Mouse (Mus musculus): ENCODE measurements around the gene Myom3. TPM values are rescaled to one million over a fixed set of nuclear protein-coding genes. Genes with fewer than 3 reads are reported as not detected.

Myom3 gene
- polyA plus RNA-seq, 1 experiment from 2014 or later: 0.59 TPM

- TF ChIP-seq CTCF (IDR thresholded peaks at IDR 0.05; ENCODE audit: low read depth): no peak
- TF ChIP-seq EP300 (optimal IDR thresholded peaks at IDR 0.05): no peak
- Histone ChIP-seq H3K36me3 (ENCODE audit: control insufficient read depth, insufficient read depth, low read length) (no peaks in the 10 kb centered on the region), H3K9me3 (ENCODE audit: control insufficient read depth, low read length) (no peaks in the 10 kb centered on the region), H3K27me3 (ENCODE audit: control insufficient read depth, insufficient read depth, low read length) (no peaks in the 10 kb centered on the region), H3K4me3 (ENCODE audit: low read depth, low read length) (no peak overlapping the region), H3K27ac (replicated peaks) (no peak overlapping the region), H3K4me1 (replicated peaks; ENCODE audit: control insufficient read depth, insufficient read depth) (no peaks in the 10 kb centered on the region), H3K4me2 (replicated peaks; ENCODE audit: low read depth) (no peak overlapping the region), H3K9ac (ENCODE audit: low read length) (no peak overlapping the region)
- no peak for ATAC-seq (ENCODE audit: low FRiP score, low TSS enrichment)
- DNase-seq (ENCODE audit: low spot score): no peak
- WGBS: 56% methylated on average over 7 of the region's 7 CpGs
Measured at GRCm38 (mm10) chr4:135752106-135752778, 7.3 kb upstream of the Myom3 start.

- no peak overlapping the region for H3K27ac ChIP-seq (replicated peaks)
- no peaks in the 10 kb centered on the region for H3K27me3 ChIP-seq (ENCODE audit: control insufficient read depth, insufficient read depth, low read length)
- H3K4me2 ChIP-seq (replicated peaks; ENCODE audit: low read depth): no peak overlapping the region
- H3K9ac ChIP-seq (ENCODE audit: low read length): no peak overlapping the region
- ATAC-seq (ENCODE audit: low FRiP score, low TSS enrichment) (peak; percentile 18; the same call in 1 of the 2 replicates), DNase-seq (ENCODE audit: low spot score) (no peak)
- no peaks in the 10 kb centered on the region for H3K4me1 ChIP-seq (replicated peaks; ENCODE audit: control insufficient read depth, insufficient read depth)
- no peaks in the 10 kb centered on the region for H3K9me3 ChIP-seq (ENCODE audit: control insufficient read depth, low read length)
- TF ChIP-seq CTCF (IDR thresholded peaks at IDR 0.05; ENCODE audit: low read depth): no peak
- TF ChIP-seq EP300 (optimal IDR thresholded peaks at IDR 0.05): no peak
- WGBS: 68% methylated on average over 8 of the region's 8 CpGs
- no peaks in the 10 kb centered on the region for H3K36me3 ChIP-seq (ENCODE audit: control insufficient read depth, insufficient read depth, low read length)
- no peak overlapping the region for H3K4me3 ChIP-seq (ENCODE audit: low read depth, low read length)
Measured at GRCm38 (mm10) chr4:135752779-135753164, 6.7 kb upstream of the Myom3 start.

GRCm38 (mm10) chr4:135758331-135758730 lies 1.2 kb upstream of the Myom3 start:
- Histone ChIP-seq H3K27me3 (ENCODE audit: control insufficient read depth, insufficient read depth, low read length) (no peaks in the 10 kb centered on the region), H3K4me2 (replicated peaks; ENCODE audit: low read depth) (no peak overlapping the region), H3K4me1 (replicated peaks; ENCODE audit: control insufficient read depth, insufficient read depth) (no peaks in the 10 kb centered on the region), H3K4me3 (ENCODE audit: low read depth, low read length) (no peak overlapping the region), H3K9me3 (ENCODE audit: control insufficient read depth, low read length) (no peaks in the 10 kb centered on the region), H3K27ac (replicated peaks) (no peak overlapping the region), H3K9ac (ENCODE audit: low read length) (no peak overlapping the region), H3K36me3 (ENCODE audit: control insufficient read depth, insufficient read depth, low read length) (no peaks in the 10 kb centered on the region)
- WGBS: 31% methylated on average over 4 of the region's 4 CpGs
- peak; percentile 48 for DNase-seq (ENCODE audit: low spot score)
- TF ChIP-seq EP300 (optimal IDR thresholded peaks at IDR 0.05): no peak
- TF ChIP-seq CTCF (IDR thresholded peaks at IDR 0.05; ENCODE audit: low read depth): peak; percentile 71
- ATAC-seq (ENCODE audit: low FRiP score, low TSS enrichment): no peak

GRCm38 (mm10) chr4:135758825-135759224 lies 690 bp upstream of the Myom3 start:
- ATAC-seq (ENCODE audit: low FRiP score, low TSS enrichment) (no peak), DNase-seq (ENCODE audit: low spot score) (no peak)
- TF ChIP-seq EP300 (optimal IDR thresholded peaks at IDR 0.05): no peak
- H3K36me3 ChIP-seq (ENCODE audit: control insufficient read depth, insufficient read depth, low read length): no peaks in the 10 kb centered on the region
- no peak overlapping the region for H3K27ac ChIP-seq (replicated peaks)
- no peak overlapping the region for H3K9ac ChIP-seq (ENCODE audit: low read length)
- H3K9me3 ChIP-seq (ENCODE audit: control insufficient read depth, low read length): no peaks in the 10 kb centered on the region
- H3K4me1 ChIP-seq (replicated peaks; ENCODE audit: control insufficient read depth, insufficient read depth): no peaks in the 10 kb centered on the region
- no peaks in the 10 kb centered on the region for H3K27me3 ChIP-seq (ENCODE audit: control insufficient read depth, insufficient read depth, low read length)
- 53% methylated on average over 6 of the region's 6 CpGs for whole genome bisulfite sequencing
- no peak overlapping the region for H3K4me2 ChIP-seq (replicated peaks; ENCODE audit: low read depth)
- no peak overlapping the region for H3K4me3 ChIP-seq (ENCODE audit: low read depth, low read length)

- DNase-seq (ENCODE audit: low spot score) (no peak), ATAC-seq (ENCODE audit: low FRiP score, low TSS enrichment) (no peak)
- no peak overlapping the region for H3K27ac ChIP-seq (replicated peaks)
- H3K27me3 ChIP-seq (ENCODE audit: control insufficient read depth, insufficient read depth, low read length): no peaks in the 10 kb centered on the region
- H3K4me1 ChIP-seq (replicated peaks; ENCODE audit: control insufficient read depth, insufficient read depth): no peaks in the 10 kb centered on the region
- TF ChIP-seq CTCF (IDR thresholded peaks at IDR 0.05; ENCODE audit: low read depth) (no peak), EP300 (optimal IDR thresholded peaks at IDR 0.05) (no peak)
- WGBS: 77% methylated on average over 8 of the region's 8 CpGs
- H3K4me3 ChIP-seq (ENCODE audit: low read depth, low read length): no peak overlapping the region
- no peak overlapping the region for H3K4me2 ChIP-seq (replicated peaks; ENCODE audit: low read depth)
- H3K9ac ChIP-seq (ENCODE audit: low read length): no peak overlapping the region
- H3K9me3 ChIP-seq (ENCODE audit: control insufficient read depth, low read length): no peaks in the 10 kb centered on the region
- H3K36me3 ChIP-seq (ENCODE audit: control insufficient read depth, insufficient read depth, low read length): no peaks in the 10 kb centered on the region
Measured at GRCm38 (mm10) chr4:135761048-135761447, 1.5 kb downstream of the Myom3 start.

GRCm38 (mm10) chr4:135761569-135761968 lies 2.1 kb downstream of the Myom3 start:
- Histone ChIP-seq H3K4me1 (replicated peaks; ENCODE audit: control insufficient read depth, insufficient read depth) (no peaks in the 10 kb centered on the region), H3K9me3 (ENCODE audit: control insufficient read depth, low read length) (no peaks in the 10 kb centered on the region), H3K9ac (ENCODE audit: low read length) (no peak overlapping the region), H3K4me3 (ENCODE audit: low read depth, low read length) (no peak overlapping the region), H3K4me2 (replicated peaks; ENCODE audit: low read depth) (no peak overlapping the region), H3K27me3 (ENCODE audit: control insufficient read depth, insufficient read depth, low read length) (no peaks in the 10 kb centered on the region), H3K27ac (replicated peaks) (no peak overlapping the region), H3K36me3 (ENCODE audit: control insufficient read depth, insufficient read depth, low read length) (no peaks in the 10 kb centered on the region)
- no peak for TF ChIP-seq EP300 (optimal IDR thresholded peaks at IDR 0.05)
- no peak for TF ChIP-seq CTCF (IDR thresholded peaks at IDR 0.05; ENCODE audit: low read depth)
- 77% methylated on average over 7 of the region's 7 CpGs for WGBS
- DNase-seq (ENCODE audit: low spot score) (no peak), ATAC-seq (ENCODE audit: low FRiP score, low TSS enrichment) (no peak)

All from stomach, postnatal 0 days (tissue).